In the genomic region with DNA sequence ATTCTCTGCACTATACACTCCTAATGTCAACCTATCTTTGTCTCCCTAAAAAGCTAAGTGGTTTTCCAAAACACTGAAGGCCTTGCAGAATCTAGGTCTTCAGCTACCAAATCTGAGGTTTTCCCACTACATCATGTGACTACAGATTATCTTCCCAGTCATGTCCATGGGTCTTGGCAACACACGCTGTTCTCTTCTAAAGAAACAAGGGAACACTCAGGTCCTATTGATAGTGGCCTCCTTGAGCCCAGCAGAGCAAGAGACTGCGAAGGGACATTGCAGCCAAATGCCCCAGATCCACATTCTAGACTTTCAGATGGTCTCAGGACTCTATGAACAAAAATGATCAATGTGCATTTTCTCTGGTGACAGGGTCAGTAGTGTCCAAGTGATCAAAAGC, we compare ENCODE assay signal across 27 mouse cellular contexts. TPM values are rescaled to one million over a fixed set of nuclear protein-coding genes. Genes with fewer than 3 reads are reported as not detected.
DNase-seq lines count a peak whose midpoint lies in the region; ATAC-seq and TF ChIP-seq lines count a peak whose summit lies in the region.
"Had no signal": no experiment of that assay in that cellular context is flagged by ENCODE, and none has a peak within 500 bp of the region (broad histone marks: within the 10 kb centered on the region; RNA-seq: fewer than 3 reads in every experiment).

No protein-coding gene starts in this region.

- H3K9ac ChIP-seq in heart, embryonic 12.5 days = no peak overlapping the region
- H3K9ac ChIP-seq: forebrain, embryonic 13.5 days; heart, embryonic 13.5 days; hindbrain, embryonic 14.5 days; limb, embryonic 15.5 days; liver, embryonic 14.5 days; lung, embryonic 14.5 days; midbrain, embryonic 13.5 days; neural tube, embryonic 12.5 days had no signal

- DNase-seq in heart, adult 11 months = peak; percentile 96
- DNase-seq in layer of hippocampus, adult 2 months (ENCODE audit: low spot score in 2 of 2) = peak; percentile 23 to 66
- DNase-seq in layer of hippocampus, adult 9-10 months (ENCODE audit: low spot score) = no peak
- peak; percentile 50 for DNase-seq in right cerebral cortex, adult 18-20 months
- DNase-seq in right cerebral cortex, postnatal 4 days = no peak
- DNase-seq in right cerebral cortex, postnatal 25 days = peak; percentile 7
- DNase-seq: adrenal gland, adult 2 months; B cell, adult 2 months; cerebellum, adult 8-10 months; gastrocnemius, postnatal 36 days; kidney, adult 2 months; left cerebral cortex, postnatal 4 days; lung, embryonic 14.5 days; lung, postnatal 36 days had no signal

- H3K4me2 ChIP-seq in heart, embryonic 12.5 days = no peak overlapping the region
- H3K4me2 ChIP-seq: forebrain, embryonic 13.5 days; heart, embryonic 13.5 days; hindbrain, embryonic 14.5 days; limb, embryonic 15.5 days; lung, embryonic 14.5 days; midbrain, embryonic 13.5 days; neural tube, embryonic 12.5 days had no signal

- ATAC-seq in heart, embryonic 12.5 days (ENCODE audit: insufficient number of reproducible peaks, low FRiP score) = no peak
- ATAC-seq: forebrain, embryonic 13.5 days; midbrain, embryonic 13.5 days; Patski had no signal

- no peaks in the 10 kb centered on the region for H3K4me1 ChIP-seq in heart, embryonic 12.5 days (replicated peaks)
- H3K4me1 ChIP-seq: forebrain, embryonic 13.5 days; heart, embryonic 13.5 days; limb, embryonic 15.5 days; midbrain, embryonic 13.5 days; neural tube, embryonic 12.5 days had no signal

- no peaks in the 10 kb centered on the region for H3K27me3 ChIP-seq in heart, embryonic 12.5 days (replicated peaks)
- H3K27me3 ChIP-seq: CH12.LX; forebrain, embryonic 13.5 days; heart, embryonic 13.5 days; limb, embryonic 15.5 days; megakaryocyte, embryonic 14.5 days; midbrain, embryonic 13.5 days; neural tube, embryonic 12.5 days; Patski had no signal

- H3K27ac ChIP-seq in heart, embryonic 12.5 days (ENCODE audit: poor library complexity, severe bottlenecking) = no peak overlapping the region
- H3K27ac ChIP-seq in layer of hippocampus, adult 2 months = peak overlapping the region; percentile 77
- H3K27ac ChIP-seq: forebrain, embryonic 13.5 days; heart, embryonic 13.5 days; hindbrain, embryonic 14.5 days; kidney, postnatal 0 days; limb, embryonic 15.5 days; liver, embryonic 14.5 days; midbrain, embryonic 13.5 days; neural tube, embryonic 12.5 days had no signal

- H3K4me3 ChIP-seq in heart, embryonic 12.5 days = no peak overlapping the region
- no peak overlapping the region for H3K4me3 ChIP-seq in layer of hippocampus, adult 2 months
- H3K4me3 ChIP-seq: forebrain, embryonic 13.5 days; heart, embryonic 13.5 days; limb, embryonic 15.5 days; megakaryocyte, embryonic 14.5 days; midbrain, embryonic 13.5 days; neural tube, embryonic 12.5 days had no signal

- no peaks in the 10 kb centered on the region for H3K36me3 ChIP-seq in heart, embryonic 12.5 days
- H3K36me3 ChIP-seq: G1E; heart, embryonic 13.5 days; limb, embryonic 15.5 days; midbrain, embryonic 13.5 days; neural tube, embryonic 12.5 days had no signal

- WGBS in heart, embryonic 12.5 days = 69% methylated on average over 2 of the region's 2 CpGs

- no peaks in the 10 kb centered on the region for H3K9me3 ChIP-seq in heart, embryonic 12.5 days (replicated peaks)
- H3K9me3 ChIP-seq: forebrain, embryonic 13.5 days; G1E; heart, embryonic 13.5 days; limb, embryonic 15.5 days; megakaryocyte, embryonic 14.5 days; midbrain, embryonic 13.5 days; neural tube, embryonic 12.5 days had no signal

- TF ChIP-seq CTCF in layer of hippocampus, adult 2 months (conservative IDR thresholded peaks at IDR 0.05) = no peak

RNA-seq across cellular contexts. Expression of a gene that starts 20.5 kb away (rescaled TPM):
- polyA plus RNA-seq in heart, embryonic 12.5 days (2016; fragmentation: Nextera tagmentation; extraction: Ambion mirVana) = 10.3 and 10.8 TPM in 2 replicates
- total RNA-seq in layer of hippocampus, adult 2 months (2021) = 100 to 1,000 TPM; 220 to 223 TPM

Comparison
In these comparisons a context has a peak if more than half of its experiments do, and no peak if none do; other contexts are left out.
1. DNase-seq: peak in heart, adult 11 months (single experiment), layer of hippocampus, adult 2 months (2 of 2), right cerebral cortex, adult 18-20 months (single experiment) and right cerebral cortex, postnatal 25 days (single experiment); none in layer of hippocampus, adult 9-10 months (single experiment) and right cerebral cortex, postnatal 4 days (single experiment).